Mouse (Mus musculus) lung, embryonic 14.5 days (tissue): ENCODE results near the gene Gdf5. TPM values are rescaled to one million over a fixed set of nuclear protein-coding genes. Genes with fewer than 3 reads are reported as not detected.
"Not testable (repeated sequence)": the region's sequence is repeated elsewhere in the genome, so short reads cannot be mapped to it uniquely, and the experiment has no call there.

Source experiments
- ATAC-seq: fragments of 200-750 bp; cut with Nextera tagmentation; 2 replicates; pipeline ENCODE4 v1.8.0; 2017; ENCODE audit warnings: mild to moderate bottlenecking, moderate TSS enrichment, moderate library complexity; ENCODE audit not compliant: insufficient read depth
- DNase-seq: peaks from one replicate; pipeline ENCODE4 v3.0.0-alpha.2; 2015
- H3K27ac ChIP-seq: fragments of 300-500 bp; sonication (generic); 2 replicates; pipeline ENCODE4 v1.5.1; 2014; ENCODE audit warnings: low read depth, mild to moderate bottlenecking, moderate library complexity
- H3K27me3 ChIP-seq: fragments of 300-500 bp; sonication (generic); 2 replicates; pipeline ENCODE4 v1.6.1; 2014; ENCODE audit warnings: low read length, control low read depth; ENCODE audit not compliant: insufficient read depth
- H3K36me3 ChIP-seq: fragments of 300-500 bp; sonication (generic); 2 replicates; pipeline ENCODE4 v1.6.1; 2014; ENCODE audit warnings: control low read depth; ENCODE audit not compliant: insufficient read depth
- H3K4me1 ChIP-seq: fragments of 300-500 bp; sonication (generic); 2 replicates; pipeline ENCODE4 v1.6.1; 2014; ENCODE audit warnings: antibody characterized with exemption, control low read depth; ENCODE audit not compliant: insufficient read depth
- H3K4me2 ChIP-seq: fragments of 300-500 bp; sonication (generic); 2 replicates; pipeline ENCODE4 v1.6.1; 2014; ENCODE audit warnings: mild to moderate bottlenecking
- H3K4me3 ChIP-seq: fragments of 300-500 bp; sonication (generic); 2 replicates; pipeline ENCODE4 v1.5.1; 2014; ENCODE audit warnings: low read depth, low read length
- H3K9ac ChIP-seq: fragments of 300-500 bp; sonication (generic); 2 replicates; pipeline ENCODE4 v1.6.1; 2014
- H3K9me3 ChIP-seq: fragments of 300-500 bp; sonication (generic); 2 replicates; pipeline ENCODE4 v1.6.1; 2016; ENCODE audit warnings: low read depth, low read length, control low read depth
- CTCF ChIP-seq: IDR thresholded peaks from 2 replicates; pipeline ENCODE4 v1.5.1; 2016; ENCODE audit warnings: antibody characterized with exemption, low read depth
- WGBS: fragments of 180-500 bp; shearing (Covaris S2); extraction: QIAGEN DNeasy Blood & Tissue Kit; methylation state at CpG from one replicate; pipeline ENCODE4 v1.1.7; 2014; 5-methylcytosine and 5-hydroxymethylcytosine counted together
- polyA plus RNA-seq: library from polyadenylated mRNA; unstranded; fragments of >200 nt; fragmentation: Nextera tagmentation; extraction: Ambion mirVana; gene quantifications from 2 replicates; pipeline ENCODE4 v1.2.1, GENCODE M21; 2014

Gene Gdf5
- polyA plus RNA-seq, 1 experiment from 2014 or later, result 0.41 TPM

GRCm38 (mm10) chr2:155941697-155942442 is 3.3 kb downstream of the Gdf5 start:
- Histone ChIP-seq H3K27me3 (peaks cover 4% of the 10 kb centered on the region; the same call in 1 of the 2 replicates), H3K27ac (no peak overlapping the region), H3K4me2 (peak overlapping the region; percentile 32; the same call in 1 of the 2 replicates), H3K36me3 (no peaks in the 10 kb centered on the region), H3K9me3 (no peaks in the 10 kb centered on the region), H3K4me1 (no peaks in the 10 kb centered on the region), H3K4me3 (no peak overlapping the region), H3K9ac (no peak overlapping the region)
- TF ChIP-seq CTCF, result no peak
- DNase-seq, result peak; percentile 80
- WGBS, result 56% methylated on average over 40 of the region's 40 CpGs
- ATAC-seq, result peak; percentile 67

- ATAC-seq (no peak), DNase-seq (no peak)
- Histone ChIP-seq H3K9me3 (no peaks in the 10 kb centered on the region), H3K36me3 (no peaks in the 10 kb centered on the region), H3K27me3 (peaks cover 4% of the 10 kb centered on the region; the same call in 1 of the 2 replicates), H3K27ac (no peak within 1 kb of the TSS), H3K9ac (no peak within 1 kb of the TSS), H3K4me3 (no peak within 1 kb of the TSS), H3K4me1 (no peaks in the 10 kb centered on the region), H3K4me2 (no peak within 1 kb of the TSS)
- WGBS, result 87% methylated on average over 3 of the region's 3 CpGs
- no peak for TF ChIP-seq CTCF
These were observed 4.5 kb downstream of the Gdf5 start, which contains the start of gene Gm15557 for GRCm38 (mm10) chr2:155940681-155941080. Gene Gm15557 (plus strand): TSS chr2:155940728.

- no peak overlapping the region for H3K9ac ChIP-seq
- no peak overlapping the region for H3K4me3 ChIP-seq
- H3K4me2 ChIP-seq, result no peak overlapping the region
- H3K27ac ChIP-seq, result no peak overlapping the region
- H3K4me1 ChIP-seq, result no peaks in the 10 kb centered on the region
- H3K36me3 ChIP-seq, result no peaks in the 10 kb centered on the region
- H3K27me3 ChIP-seq, result peaks cover 4% of the 10 kb centered on the region; the same call in 1 of the 2 replicates
- DNase-seq (peak; percentile 23), ATAC-seq (no peak)
- TF ChIP-seq CTCF, result no peak
- 62% methylated on average over 7 of the region's 7 CpGs for WGBS
- no peaks in the 10 kb centered on the region for H3K9me3 ChIP-seq
These were observed 5.2 kb downstream of the Gdf5 start for GRCm38 (mm10) chr2:155939897-155940529.

DNA sequence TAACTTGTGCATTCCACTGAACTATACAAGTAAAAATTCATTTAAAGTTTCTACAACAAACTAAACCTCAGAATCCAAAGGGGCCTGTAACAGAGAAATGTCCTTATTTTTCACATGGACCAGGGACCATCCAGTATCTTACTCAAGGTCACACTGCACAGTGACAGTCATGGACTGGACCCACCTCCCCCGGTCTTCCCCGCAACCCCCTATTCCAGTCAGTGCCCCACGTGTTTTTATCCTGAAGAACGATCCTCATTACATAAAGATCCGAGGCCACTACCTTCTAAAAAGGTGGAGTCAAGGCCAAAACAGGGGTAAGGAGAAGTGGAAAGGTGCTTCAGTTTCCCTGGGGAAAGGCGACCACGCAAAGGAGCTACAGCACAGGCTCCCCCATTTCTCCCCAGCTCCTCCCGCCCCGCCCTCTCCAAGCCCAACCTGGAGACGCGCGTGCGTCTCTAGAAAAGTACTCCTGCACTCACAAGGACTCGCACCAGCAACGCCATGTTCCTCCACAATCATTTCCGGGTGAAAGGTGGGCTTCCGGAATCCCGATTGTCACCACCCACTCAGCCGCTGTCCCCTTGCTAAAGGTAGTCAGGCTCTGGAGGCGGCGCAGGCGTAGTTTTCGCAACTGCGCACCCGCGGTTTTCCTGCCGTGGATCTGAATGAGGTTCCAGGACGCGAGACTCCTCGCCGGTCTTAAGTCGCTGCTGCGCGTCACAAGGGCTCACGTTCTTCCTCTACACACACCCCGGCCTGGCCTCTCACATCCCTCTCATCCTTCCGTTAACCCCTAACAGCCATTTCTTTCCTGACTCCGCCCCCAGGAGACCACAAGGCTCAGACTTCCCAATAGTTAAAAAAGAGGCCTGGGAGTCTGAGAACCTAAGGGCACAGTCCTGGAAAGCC is 15.4 kb downstream of the Gdf5 start, which contains the start of gene Uqcc1:
Uqcc1 (minus strand) TSS at position 780 of the 912 bp plus-strand sequence.
- Histone ChIP-seq H3K9me3 (no peaks in the 10 kb centered on the region), H3K9ac (peak within 1 kb of the TSS; percentile 65), H3K4me3 (peak within 1 kb of the TSS; percentile 72), H3K36me3 (no peaks in the 10 kb centered on the region), H3K4me2 (peak within 1 kb of the TSS; percentile 82), H3K27ac (peak within 1 kb of the TSS; percentile 87), H3K27me3 (no peaks in the 10 kb centered on the region), H3K4me1 (peaks cover 5% of the 10 kb centered on the region; the same call in 1 of the 2 replicates)
- peak; percentile 96 for ATAC-seq
- no peak for TF ChIP-seq CTCF
- WGBS, result under 1% methylated on average over 38 of the region's 38 CpGs
- DNase-seq, result peak; percentile 96

- no peak for TF ChIP-seq CTCF
- H3K27ac ChIP-seq, result no peak overlapping the region
- H3K9ac ChIP-seq, result peak overlapping the region; percentile 65; the same call in 1 of the 2 replicates
- WGBS, result 71% methylated on average over 7 of the region's 7 CpGs
- peak overlapping the region; percentile 72 for H3K4me3 ChIP-seq
- no peaks in the 10 kb centered on the region for H3K27me3 ChIP-seq
- no peaks in the 10 kb centered on the region for H3K9me3 ChIP-seq
- ATAC-seq (no peak), DNase-seq (peak; percentile 13)
- peak overlapping the region; percentile 82 for H3K4me2 ChIP-seq
- H3K4me1 ChIP-seq, result peaks cover 5% of the 10 kb centered on the region; the same call in 1 of the 2 replicates
- H3K36me3 ChIP-seq, result peaks cover 6% of the 10 kb centered on the region; the same call in 1 of the 2 replicates
These were observed 16.3 kb downstream of the Gdf5 start for GRCm38 (mm10) chr2:155928711-155929345.

- H3K36me3 ChIP-seq, result peaks cover 13% of the 10 kb centered on the region; the same call in 1 of the 2 replicates
- H3K9ac ChIP-seq, H3K27ac ChIP-seq, H3K4me1 ChIP-seq, H3K4me2 ChIP-seq, H3K4me3 ChIP-seq, H3K9me3 ChIP-seq, H3K27me3 ChIP-seq, ATAC-seq, DNase-seq: not testable (repeated sequence)
- WGBS, result 90% methylated on average over 6 of the region's 6 CpGs
These were observed 20.0 kb downstream of the Gdf5 start for GRCm38 (mm10) chr2:155925213-155925612.
